Mouse (Mus musculus) forebrain, embryonic 13.5 days (tissue): ENCODE results near the gene Fndc7. TPM values are rescaled to one million over a fixed set of nuclear protein-coding genes. Genes with fewer than 3 reads are reported as not detected.

ENCODE experiments used
- ATAC-seq: fragments of 200-750 bp; cut with Nextera tagmentation; 2 replicates; pipeline ENCODE4 v1.8.0; 2017
- H3K27ac ChIP-seq: fragments of 300-500 bp; sonication (generic); 2 replicates; pipeline ENCODE4 v1.5.1; 2015; ENCODE audit warnings: inconsistent platforms, mild to moderate bottlenecking, moderate library complexity
- H3K27me3 ChIP-seq: fragments of 300-500 bp; sonication (generic); 2 replicates; pipeline ENCODE4 v1.6.1; 2015; ENCODE audit warnings: mild to moderate bottlenecking, inconsistent platforms
- H3K36me3 ChIP-seq: fragments of 300-500 bp; sonication (generic); 2 replicates; pipeline ENCODE4 v1.6.1; 2015; ENCODE audit warnings: mild to moderate bottlenecking, inconsistent platforms; ENCODE audit not compliant: poor library complexity, severe bottlenecking
- H3K4me1 ChIP-seq: fragments of 300-500 bp; sonication (generic); 2 replicates; pipeline ENCODE4 v1.6.1; 2015; ENCODE audit warnings: inconsistent platforms
- H3K4me2 ChIP-seq: fragments of 300-500 bp; sonication (generic); 2 replicates; pipeline ENCODE4 v1.6.1; 2015; ENCODE audit warnings: inconsistent platforms, mild to moderate bottlenecking, moderate library complexity
- H3K4me3 ChIP-seq: fragments of 300-500 bp; sonication (generic); 2 replicates; pipeline ENCODE4 v1.5.1; 2015; ENCODE audit warnings: mild to moderate bottlenecking, inconsistent platforms
- H3K9ac ChIP-seq: fragments of 300-500 bp; sonication (generic); 2 replicates; pipeline ENCODE4 v1.6.1; 2015; ENCODE audit warnings: mild to moderate bottlenecking, inconsistent platforms
- H3K9me3 ChIP-seq: fragments of 300-500 bp; sonication (generic); replicated peaks from 2 replicates; pipeline ENCODE4 v1.6.1; 2016; ENCODE audit warnings: inconsistent platforms
- WGBS: fragments of 180-500 bp; shearing (Covaris S2); methylation state at CpG from one replicate; pipeline ENCODE4 v1.1.7; 2015; 5-methylcytosine and 5-hydroxymethylcytosine counted together
- polyA plus RNA-seq: library from polyadenylated mRNA; unstranded; fragments of >200 nt; fragmentation: Nextera tagmentation; extraction: Ambion mirVana; gene quantifications from 2 replicates; pipeline ENCODE4 v1.2.1, GENCODE M21; 2015

The Fndc7 gene
- not detected in 2 replicates for polyA plus RNA-seq

GRCm38 (mm10) chr3:108889908-108890307, at the start of gene Fndc7:
Gene Fndc7, minus strand, starts transcription at chr3:108890008.
- H3K4me1 ChIP-seq: 0 out of 2 replicates have a peak, but pooled peaks cover 1% of the 10 kb centered on the region
- H3K9me3 ChIP-seq: no peaks in the 10 kb centered on the region
- H3K9ac ChIP-seq: no peak within 1 kb of the TSS
- H3K27ac ChIP-seq: no peak within 1 kb of the TSS
- H3K27me3 ChIP-seq: no peaks in the 10 kb centered on the region
- no peak within 1 kb of the TSS for H3K4me2 ChIP-seq
- no peak for ATAC-seq
- H3K4me3 ChIP-seq: no peak within 1 kb of the TSS
- WGBS: 97% methylated on average over 1 of the region's 1 CpGs
- H3K36me3 ChIP-seq: no peaks in the 10 kb centered on the region

- Histone ChIP-seq H3K4me1 (no peaks in the 10 kb centered on the region), H3K9me3 (no peaks in the 10 kb centered on the region), H3K4me3 (peak within 1 kb of the TSS; percentile 31), H3K27me3 (no peaks in the 10 kb centered on the region), H3K9ac (0 out of 2 replicates have a peak within 1 kb of the TSS, but pooled peaks have one; percentile 16), H3K27ac (no peak within 1 kb of the TSS), H3K36me3 (no peaks in the 10 kb centered on the region), H3K4me2 (peak within 1 kb of the TSS; percentile 56)
- 87% methylated on average over 5 of the region's 5 CpGs for WGBS
- ATAC-seq: no peak
Measured at GRCm38 (mm10) chr3:108939573-108939972, 49.8 kb upstream of the Fndc7 start, which contains the start of gene Henmt1. Gene Henmt1, plus strand, starts transcription at chr3:108939873.

- no peak overlapping the region for H3K9ac ChIP-seq
- H3K4me1 ChIP-seq: no peaks in the 10 kb centered on the region
- no peaks in the 10 kb centered on the region for H3K27me3 ChIP-seq
- ATAC-seq: no peak
- H3K9me3 ChIP-seq: no peaks in the 10 kb centered on the region
- no peaks in the 10 kb centered on the region for H3K36me3 ChIP-seq
- H3K4me2 ChIP-seq: no peak overlapping the region
- H3K4me3 ChIP-seq: no peak overlapping the region
- WGBS: 93% methylated on average over 5 of the region's 5 CpGs
- no peak overlapping the region for H3K27ac ChIP-seq
Measured at GRCm38 (mm10) chr3:108938691-108939090, 48.9 kb upstream of the Fndc7 start.

- ATAC-seq: no peak
- H3K27me3 ChIP-seq: no peaks in the 10 kb centered on the region
- H3K4me2 ChIP-seq: no peak overlapping the region
- WGBS: 91% methylated on average over 6 of the region's 6 CpGs
- no peak overlapping the region for H3K4me3 ChIP-seq
- H3K36me3 ChIP-seq: no peaks in the 10 kb centered on the region
- no peak overlapping the region for H3K9ac ChIP-seq
- H3K27ac ChIP-seq: no peak overlapping the region
- no peaks in the 10 kb centered on the region for H3K4me1 ChIP-seq
- no peaks in the 10 kb centered on the region; the same call in 1 of the 2 replicates for H3K9me3 ChIP-seq
Measured at GRCm38 (mm10) chr3:108933557-108933956, 43.7 kb upstream of the Fndc7 start.

GRCm38 (mm10) chr3:108926308-108926707, 36.5 kb upstream of the Fndc7 start:
- H3K27me3 ChIP-seq: no peaks in the 10 kb centered on the region
- no peaks in the 10 kb centered on the region; the same call in 1 of the 2 replicates for H3K9me3 ChIP-seq
- H3K4me2 ChIP-seq: no peak overlapping the region
- 71% methylated on average over 1 of the region's 1 CpGs for WGBS
- no peak overlapping the region for H3K4me3 ChIP-seq
- no peak overlapping the region for H3K9ac ChIP-seq
- no peak for ATAC-seq
- H3K4me1 ChIP-seq: no peaks in the 10 kb centered on the region
- H3K27ac ChIP-seq: no peak overlapping the region
- no peaks in the 10 kb centered on the region for H3K36me3 ChIP-seq

GRCm38 (mm10) chr3:108925677-108926076, 35.9 kb upstream of the Fndc7 start:
- Histone ChIP-seq H3K9ac (no peak overlapping the region), H3K27me3 (no peaks in the 10 kb centered on the region), H3K4me3 (no peak overlapping the region), H3K27ac (no peak overlapping the region), H3K4me1 (no peaks in the 10 kb centered on the region), H3K9me3 (no peaks in the 10 kb centered on the region; the same call in 1 of the 2 replicates), H3K36me3 (no peaks in the 10 kb centered on the region), H3K4me2 (no peak overlapping the region)
- no peak for ATAC-seq
- WGBS: 83% methylated on average over 4 of the region's 4 CpGs

GRCm38 (mm10) chr3:108921822-108922221, 32.0 kb upstream of the Fndc7 start:
- Histone ChIP-seq H3K4me3 (no peak overlapping the region), H3K9ac (no peak overlapping the region), H3K36me3 (no peaks in the 10 kb centered on the region), H3K9me3 (no peaks in the 10 kb centered on the region), H3K27ac (no peak overlapping the region), H3K27me3 (no peaks in the 10 kb centered on the region), H3K4me2 (no peak overlapping the region), H3K4me1 (no peaks in the 10 kb centered on the region)
- no peak for ATAC-seq
- 100% methylated on average over 1 of the region's 1 CpGs for WGBS

- no peak overlapping the region for H3K4me3 ChIP-seq
Measured at GRCm38 (mm10) chr3:108920442-108921070, 30.7 kb upstream of the Fndc7 start.

GRCm38 (mm10) chr3:108918852-108919251, 29.0 kb upstream of the Fndc7 start:
- Histone ChIP-seq H3K27me3 (no peaks in the 10 kb centered on the region), H3K9ac (no peak overlapping the region), H3K4me3 (no peak overlapping the region), H3K4me1 (no peaks in the 10 kb centered on the region), H3K4me2 (no peak overlapping the region), H3K27ac (no peak overlapping the region), H3K9me3 (no peaks in the 10 kb centered on the region), H3K36me3 (no peaks in the 10 kb centered on the region)
- no peak for ATAC-seq
- 95% methylated on average over 1 of the region's 1 CpGs for WGBS

More at GRCm38 (mm10) chr3:108920442-108921070, 30.7 kb upstream of the Fndc7 start:
- Histone ChIP-seq H3K27me3 (no peaks in the 10 kb centered on the region), H3K27ac (no peak overlapping the region), H3K9me3 (no peaks in the 10 kb centered on the region), H3K4me2 (no peak overlapping the region), H3K9ac (no peak overlapping the region), H3K4me1 (no peaks in the 10 kb centered on the region), H3K36me3 (no peaks in the 10 kb centered on the region)
- ATAC-seq: no peak
- WGBS: 83% methylated on average over 3 of the region's 3 CpGs

- no peak for ATAC-seq
- Histone ChIP-seq H3K9ac (no peak overlapping the region), H3K4me2 (no peak overlapping the region), H3K9me3 (no peaks in the 10 kb centered on the region), H3K36me3 (no peaks in the 10 kb centered on the region), H3K27ac (no peak overlapping the region), H3K27me3 (no peaks in the 10 kb centered on the region), H3K4me3 (no peak overlapping the region), H3K4me1 (no peaks in the 10 kb centered on the region)
- WGBS: 63% methylated on average over 3 of the region's 3 CpGs
Measured at GRCm38 (mm10) chr3:108917986-108918385, 28.2 kb upstream of the Fndc7 start.

- H3K36me3 ChIP-seq: no peaks in the 10 kb centered on the region
- no peak overlapping the region for H3K27ac ChIP-seq
- peaks cover 4% of the 10 kb centered on the region; the same call in 1 of the 2 replicates for H3K4me1 ChIP-seq
- H3K27me3 ChIP-seq: no peaks in the 10 kb centered on the region
- H3K4me3 ChIP-seq: no peak overlapping the region
- ATAC-seq: no peak
- no peaks in the 10 kb centered on the region for H3K9me3 ChIP-seq
- 28% methylated on average over 4 of the region's 4 CpGs for WGBS
- H3K9ac ChIP-seq: no peak overlapping the region
- H3K4me2 ChIP-seq: no peak overlapping the region
Measured at GRCm38 (mm10) chr3:108916857-108917256, 27.0 kb upstream of the Fndc7 start.

- WGBS: 81% methylated on average over 1 of the region's 1 CpGs
- no peak for ATAC-seq
- H3K4me3 ChIP-seq: no peak overlapping the region
Measured at GRCm38 (mm10) chr3:108915999-108916398, 26.2 kb upstream of the Fndc7 start.

More at GRCm38 (mm10) chr3:108915999-108916398, 26.2 kb upstream of the Fndc7 start:
- no peaks in the 10 kb centered on the region for H3K36me3 ChIP-seq
- no peaks in the 10 kb centered on the region for H3K9me3 ChIP-seq
- H3K27me3 ChIP-seq: no peaks in the 10 kb centered on the region
- H3K4me1 ChIP-seq: peaks cover 4% of the 10 kb centered on the region; the same call in 1 of the 2 replicates
- no peak overlapping the region for H3K4me2 ChIP-seq
- no peak overlapping the region for H3K27ac ChIP-seq
- no peak overlapping the region for H3K9ac ChIP-seq
